Mouse (Mus musculus) liver, adult 2 months (tissue): Measurements from ENCODE around the gene Pisd.

Experiments used
- CTCF ChIP-seq: fragments of 200-500 bp; IDR thresholded peaks from 2 replicates; pipeline ENCODE4 v1.5.1; 2011; ENCODE audit warnings: low read depth, low read length, control low read depth
- POLR2A ChIP-seq: fragments of 200-500 bp; IDR thresholded peaks from 2 replicates; pipeline ENCODE4 v1.6.1; 2011; ENCODE audit warnings: low read length, control low read depth; ENCODE audit not compliant: insufficient read depth; ENCODE audit errors: extremely low read depth

DNA sequence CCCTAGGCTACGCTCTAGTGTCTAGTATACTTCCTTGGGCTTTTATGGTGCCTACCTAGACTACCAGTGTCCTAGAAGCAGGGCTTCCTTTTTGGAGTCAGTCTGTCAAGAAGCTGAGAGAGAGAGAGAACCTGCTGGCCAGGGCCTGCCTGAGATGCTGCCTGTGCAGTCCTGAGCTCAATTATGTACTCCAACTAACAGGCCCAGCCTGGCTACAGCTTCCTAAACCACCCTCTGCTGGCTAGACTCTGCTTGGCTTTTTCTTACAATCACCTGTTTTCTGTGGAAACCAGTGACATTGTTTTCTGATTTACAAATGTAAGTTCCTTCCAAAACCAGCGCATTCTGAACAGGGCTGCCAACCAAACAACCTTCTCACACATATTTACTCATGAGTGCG is 45.3 kb downstream of the Pisd start:
- TF ChIP-seq POLR2A: no peak
- no peak for TF ChIP-seq CTCF
